ENCODE assay signal across 8 mouse cellular contexts in genomic region chr8:111258631-111259407, GRCm38 (mm10). TPM values are rescaled to one million over a fixed set of nuclear protein-coding genes. Genes with fewer than 3 reads are reported as not detected.
DNase-seq lines count a peak whose midpoint lies in the region; ATAC-seq and TF ChIP-seq lines count a peak whose summit lies in the region.

TSS of gene Glg1 (minus strand) at chr8:111259216.

- H3K4me3 ChIP-seq in MEL (ENCODE audit: control insufficient read depth in 1 of 2, insufficient read depth in 1 of 2, low read depth in 2 of 2, low read length in 2 of 2), result peak within 1 kb of the TSS; percentile 77 to 94
- H3K4me3 ChIP-seq in cerebellum, adult 2 months (replicated peaks; ENCODE audit: insufficient read depth, low read depth, low read length), result peak within 1 kb of the TSS; percentile 66
- peak within 1 kb of the TSS; percentile 94 for H3K4me3 ChIP-seq in forebrain, postnatal 0 days (ENCODE audit: low read depth, low read length)
- H3K4me3 ChIP-seq in lung, embryonic 15.5 days, result peak within 1 kb of the TSS; percentile 80

- no peaks in the 10 kb centered on the region for H3K9me3 ChIP-seq in MEL (replicated peaks; ENCODE audit: insufficient read depth, low read length)
- H3K9me3 ChIP-seq in forebrain, postnatal 0 days (ENCODE audit: low read length), result no peaks in the 10 kb centered on the region
- no peaks in the 10 kb centered on the region for H3K9me3 ChIP-seq in lung, embryonic 15.5 days

- TF ChIP-seq CTCF in MEL (IDR thresholded peaks at IDR 0.05 in 2 of 3, conservative IDR thresholded peaks at IDR 0.05 in 1 of 3; ENCODE audit: control insufficient read depth in 1 of 3, insufficient read depth in 1 of 3, low read depth in 2 of 3, low read length in 3 of 3, poor library complexity in 1 of 3, severe bottlenecking in 1 of 3), result no peak
- TF ChIP-seq CTCF in cerebellum, adult 2 months (IDR thresholded peaks at IDR 0.05; ENCODE audit: borderline replicate concordance, insufficient read depth, low read depth, low read length), result no peak
- TF ChIP-seq CTCF in forebrain, postnatal 0 days (IDR thresholded peaks at IDR 0.05; ENCODE audit: low read depth), result no peak; the same call in 1 of the 2 replicates

- peak within 1 kb of the TSS; percentile 73 for H3K27ac ChIP-seq in MEL (ENCODE audit: control insufficient read depth, low read depth, low read length)
- H3K27ac ChIP-seq in cerebellum, adult 2 months (ENCODE audit: insufficient read depth, low read length), result peak within 1 kb of the TSS; percentile 80
- H3K27ac ChIP-seq in forebrain, postnatal 0 days (ENCODE audit: low read depth, low read length), result peak within 1 kb of the TSS; percentile 99
- H3K27ac ChIP-seq in lung, embryonic 15.5 days, result peak within 1 kb of the TSS; percentile 99

- H3K79me2 ChIP-seq in MEL (ENCODE audit: control insufficient read depth, insufficient read depth, low read length, poor library complexity), result peaks cover 28% of the 10 kb centered on the region

- H3K9ac ChIP-seq in MEL (ENCODE audit: control insufficient read depth, low read depth, low read length, poor library complexity, severe bottlenecking), result peak within 1 kb of the TSS; percentile 83
- peak within 1 kb of the TSS; percentile 88 for H3K9ac ChIP-seq in forebrain, postnatal 0 days
- H3K9ac ChIP-seq in lung, embryonic 15.5 days, result peak within 1 kb of the TSS; percentile 94

- peaks cover 2 to 13% of the 10 kb centered on the region in 2 experiments; a peak in 2 of 4 replicates for H3K36me3 ChIP-seq in MEL (ENCODE audit: control insufficient read depth in 1 of 2, insufficient read depth in 2 of 2, low read length in 2 of 2)
- no peaks in the 10 kb centered on the region for H3K36me3 ChIP-seq in forebrain, postnatal 0 days (ENCODE audit: insufficient read depth)
- H3K36me3 ChIP-seq in lung, embryonic 15.5 days, result no peaks in the 10 kb centered on the region

- no peaks in the 10 kb centered on the region for H3K27me3 ChIP-seq in MEL (ENCODE audit: control insufficient read depth in 1 of 2, insufficient read depth in 2 of 2, low read length in 2 of 2)
- no peaks in the 10 kb centered on the region for H3K27me3 ChIP-seq in cerebellum, adult 2 months (ENCODE audit: control insufficient read depth, insufficient read depth, low read length)
- H3K27me3 ChIP-seq in forebrain, postnatal 0 days (ENCODE audit: insufficient read depth, low read length), result no peaks in the 10 kb centered on the region
- no peaks in the 10 kb centered on the region for H3K27me3 ChIP-seq in lung, embryonic 15.5 days

- peak; percentile 95 for DNase-seq in MEL (ENCODE audit: low read depth, low spot score)
- DNase-seq in cerebellum, adult 2 months, result peak; percentile 92 to 94
- DNase-seq in forebrain, postnatal 0 days, result peak; percentile 96
- peak; percentile 97 for DNase-seq in heart, postnatal 4 days
- peak; percentile 81 to 87 for DNase-seq in layer of hippocampus, adult 8-10 months (ENCODE audit: low spot score in 2 of 2)
- DNase-seq in ovary, adult 18-20 months (ENCODE audit: low spot score), result peak; percentile 86
- peak; percentile 94 for DNase-seq in thymus, postnatal 0 days (ENCODE audit: low spot score)

- peak; percentile 96 for ATAC-seq in forebrain, postnatal 0 days
- ATAC-seq in lung, embryonic 15.5 days (ENCODE audit: borderline replicate concordance, extremely low read depth, low FRiP score, low TSS enrichment), result peak; percentile 94

- peak; percentile 90 to 95 for TF ChIP-seq POLR2A in MEL (IDR thresholded peaks at IDR 0.05; ENCODE audit: control insufficient read depth in 1 of 2, insufficient read depth in 1 of 2, low read depth in 1 of 2, low read length in 2 of 2, poor library complexity in 1 of 2)
- peak; percentile 98 for TF ChIP-seq POLR2A in cerebellum, adult 2 months (IDR thresholded peaks at IDR 0.05; ENCODE audit: borderline replicate concordance, insufficient read depth, low read length)

- TF ChIP-seq RAD21 in MEL (IDR thresholded peaks at IDR 0.05; ENCODE audit: low read depth, low read length), result no peak

- peak within 1 kb of the TSS; percentile 52 for H3K4me2 ChIP-seq in forebrain, postnatal 0 days (ENCODE audit: low read depth)
- H3K4me2 ChIP-seq in lung, embryonic 15.5 days, result peak within 1 kb of the TSS; percentile 56

- 1% methylated on average over 62 of the region's 76 CpGs for WGBS in cerebellum, adult 2 months
- 3% methylated on average over 70 of the region's 76 CpGs for WGBS in forebrain, postnatal 0 days
- under 1% methylated on average over 75 of the region's 76 CpGs for WGBS in lung, embryonic 15.5 days

- TF ChIP-seq EP300 in MEL (IDR thresholded peaks at IDR 0.05; ENCODE audit: low read depth in 1 of 2, low read length in 2 of 2), result peak in 1 of 2 experiments; percentile 17; a peak in 1 of 4 replicates

- H3K4me1 ChIP-seq in MEL (ENCODE audit: control insufficient read depth in 1 of 2, insufficient read depth in 2 of 2, low read length in 2 of 2), result peaks cover 6 to 13% of the 10 kb centered on the region in 2 experiments
- no peaks in the 10 kb centered on the region for H3K4me1 ChIP-seq in cerebellum, adult 2 months (ENCODE audit: control insufficient read depth, insufficient read depth, low read length)
- H3K4me1 ChIP-seq in forebrain, postnatal 0 days (ENCODE audit: insufficient read depth), result peaks cover 7% of the 10 kb centered on the region
- peaks cover 12% of the 10 kb centered on the region for H3K4me1 ChIP-seq in lung, embryonic 15.5 days

TF ChIP-seq in MEL, 35 proteins besides CTCF, POLR2A, EP300 and RAD21:
- no peak for TF ChIP-seq GABPA (IDR thresholded peaks at IDR 0.05; ENCODE audit: low read depth, low read length)
- TF ChIP-seq KAT2A (conservative IDR thresholded peaks at IDR 0.05; ENCODE audit: low read depth, low read length), result no peak
- peak; percentile 85 for TF ChIP-seq ZMIZ1 (IDR thresholded peaks at IDR 0.05; ENCODE audit: low read depth, low read length)
- TF ChIP-seq CHD1 (IDR thresholded peaks at IDR 0.05; ENCODE audit: low read depth, low read length), result peak; percentile 84; the same call in 1 of the 2 replicates
- 0 out of 2 replicates have a peak, but pooled peaks have one; percentile 3 for TF ChIP-seq ZKSCAN1 (IDR thresholded peaks at IDR 0.05; ENCODE audit: low read depth, low read length)
- peak; percentile 92 for TF ChIP-seq TBP (IDR thresholded peaks at IDR 0.05; ENCODE audit: low read depth, low read length)
- peak; percentile 94 for TF ChIP-seq NELFE (IDR thresholded peaks at IDR 0.05; ENCODE audit: low read depth, low read length)
- peak; percentile 26; the same call in 1 of the 2 replicates for TF ChIP-seq MEF2A (IDR thresholded peaks at IDR 0.05; ENCODE audit: extremely low read depth, insufficient replicate concordance, low read depth, low read length, poor library complexity, severe bottlenecking)
- TF ChIP-seq SIN3A (IDR thresholded peaks at IDR 0.05; ENCODE audit: low read length), result peak; percentile 71
- TF ChIP-seq USF2 (IDR thresholded peaks at IDR 0.05; ENCODE audit: borderline replicate concordance in 1 of 2, insufficient read depth in 1 of 2, low read depth in 1 of 2, low read length in 2 of 2), result no peak
- peak; percentile 61; the same call in 1 of the 2 replicates for TF ChIP-seq MAZ (IDR thresholded peaks at IDR 0.05; ENCODE audit: low read depth, low read length)
- peak; percentile 64 for TF ChIP-seq TCF12 (IDR thresholded peaks at IDR 0.05; ENCODE audit: low read depth, low read length)
- TF ChIP-seq ZNF384 (IDR thresholded peaks at IDR 0.05; ENCODE audit: low read depth, low read length), result no peak
- TF ChIP-seq MXI1 (IDR thresholded peaks at IDR 0.05; ENCODE audit: low read depth, low read length), result peak; percentile 47; the same call in 1 of the 2 replicates
- peak; percentile 82; the same call in 1 of the 2 replicates for TF ChIP-seq POLR2AphosphoS2 (IDR thresholded peaks at IDR 0.05; ENCODE audit: low read length)
- peak; percentile 55; the same call in 1 of the 2 replicates for TF ChIP-seq ETS1 (IDR thresholded peaks at IDR 0.05; ENCODE audit: low read depth, low read length)
- peak; percentile 87; the same call in 1 of the 2 replicates for TF ChIP-seq UBTF (IDR thresholded peaks at IDR 0.05; ENCODE audit: borderline replicate concordance, insufficient read depth, low read depth, low read length)
- peak; percentile 54; the same call in 1 of the 2 replicates for TF ChIP-seq HCFC1 (IDR thresholded peaks at IDR 0.05; ENCODE audit: low read depth, low read length)

RNA-seq across cellular contexts. Expression of gene Glg1, which starts in this region (rescaled TPM):
- total RNA-seq in MEL (2012; rRNA removed), result 15.9 and 20.2 TPM in 2 replicates
- 10 to 100 TPM; 34.3 to 37.2 TPM for polyA plus RNA-seq in MEL (2012; ENCODE audit: insufficient read depth in 1 of 2, insufficient read length in 2 of 2, low read depth in 1 of 2, low replicate concordance in 2 of 2, missing spikeins in 1 of 2)
- polyA plus RNA-seq in cerebellum, adult 2 months (2012; rRNA removed), result 74.1 and 78.5 TPM in 2 replicates
- 32.1 and 45.0 TPM in 2 replicates for total RNA-seq in forebrain, postnatal 0 days (2014; rRNA removed)
- 35.0 and 49.7 TPM in 2 replicates for polyA plus RNA-seq in forebrain, postnatal 0 days (2015; fragmentation: Nextera tagmentation; extraction: Ambion mirVana)
- total RNA-seq in heart, postnatal 4 days (2021), result 100 to 1,000 TPM; 107 TPM
- 100 to 1,000 TPM; 133 to 146 (median 138) TPM for total RNA-seq in layer of hippocampus, adult 8-10 months (2022)
- 65.1 and 72.5 TPM in 2 replicates for polyA plus RNA-seq in lung, embryonic 15.5 days (2015; fragmentation: Nextera tagmentation; extraction: Ambion mirVana)
- 26.2 and 28.6 TPM in 2 replicates for polyA plus RNA-seq in thymus, postnatal 0 days (2015; fragmentation: Nextera tagmentation; extraction: Ambion mirVana)

Comparison
In these comparisons a context has a peak if more than half of its experiments do, and no peak if none do; other contexts are left out.
1. Peak in every context shown above with its lines: DNase-seq, ATAC-seq, H3K4me3 ChIP-seq and H3K27ac ChIP-seq.